Mouse (Mus musculus): Measurements from ENCODE around the gene Shcbp1l. TPM values are rescaled to one million over a fixed set of nuclear protein-coding genes. Genes with fewer than 3 reads are reported as not detected.

The Shcbp1l gene
- polyA plus RNA-seq, 1 experiment from 2014 or later, result 0.39 TPM

GRCm38 (mm10) chr1:153432329-153432728, 7.4 kb downstream of the Shcbp1l start:
- Histone ChIP-seq H3K4me2 (no peak overlapping the region), H3K9ac (no peak overlapping the region), H3K4me3 (no peak overlapping the region), H3K36me3 (replicated peaks) (no peaks in the 10 kb centered on the region), H3K27me3 (replicated peaks) (no peaks in the 10 kb centered on the region), H3K9me3 (no peaks in the 10 kb centered on the region), H3K4me1 (no peaks in the 10 kb centered on the region), H3K27ac (no peak overlapping the region)
- ATAC-seq (replicated peaks), result no peak
- 95% methylated on average over 2 of the region's 2 CpGs for WGBS

GRCm38 (mm10) chr1:153433851-153434589, 9.1 kb downstream of the Shcbp1l start:
- 79% methylated on average over 5 of the region's 5 CpGs for WGBS
- Histone ChIP-seq H3K4me3 (no peak overlapping the region), H3K27me3 (replicated peaks) (no peaks in the 10 kb centered on the region), H3K4me2 (no peak overlapping the region), H3K36me3 (replicated peaks) (no peaks in the 10 kb centered on the region), H3K9ac (no peak overlapping the region), H3K9me3 (no peaks in the 10 kb centered on the region), H3K27ac (no peak overlapping the region), H3K4me1 (no peaks in the 10 kb centered on the region)
- no peak for ATAC-seq (replicated peaks)

GRCm38 (mm10) chr1:153437536-153437935, 12.6 kb downstream of the Shcbp1l start:
- H3K27ac ChIP-seq, result no peak overlapping the region
- H3K36me3 ChIP-seq (replicated peaks), result no peaks in the 10 kb centered on the region
- H3K9ac ChIP-seq, result no peak overlapping the region
- no peaks in the 10 kb centered on the region for H3K9me3 ChIP-seq
- no peaks in the 10 kb centered on the region for H3K27me3 ChIP-seq (replicated peaks)
- no peak overlapping the region for H3K4me2 ChIP-seq
- no peak overlapping the region for H3K4me3 ChIP-seq
- ATAC-seq (replicated peaks), result no peak
- 89% methylated on average over 11 of the region's 11 CpGs for WGBS
- H3K4me1 ChIP-seq, result no peaks in the 10 kb centered on the region

- Histone ChIP-seq H3K9ac (no peak overlapping the region), H3K27me3 (replicated peaks) (no peaks in the 10 kb centered on the region), H3K4me2 (no peak overlapping the region), H3K4me1 (no peaks in the 10 kb centered on the region), H3K36me3 (replicated peaks) (no peaks in the 10 kb centered on the region), H3K4me3 (no peak overlapping the region), H3K27ac (no peak overlapping the region), H3K9me3 (no peaks in the 10 kb centered on the region)
- WGBS, result 85% methylated on average over 4 of the region's 4 CpGs
- ATAC-seq (replicated peaks), result no peak
Observed at GRCm38 (mm10) chr1:153440752-153441151, 15.8 kb downstream of the Shcbp1l start.

GRCm38 (mm10) chr1:153441656-153442055, 16.7 kb downstream of the Shcbp1l start:
- Histone ChIP-seq H3K36me3 (replicated peaks) (no peaks in the 10 kb centered on the region), H3K9me3 (no peaks in the 10 kb centered on the region), H3K4me1 (no peaks in the 10 kb centered on the region), H3K4me2 (no peak overlapping the region), H3K4me3 (no peak overlapping the region), H3K9ac (no peak overlapping the region), H3K27me3 (replicated peaks) (no peaks in the 10 kb centered on the region), H3K27ac (no peak overlapping the region)
- 84% methylated on average over 3 of the region's 3 CpGs for WGBS
- no peak for ATAC-seq (replicated peaks)

GRCm38 (mm10) chr1:153443019-153443418, 18.1 kb downstream of the Shcbp1l start:
- Histone ChIP-seq H3K27ac (no peak overlapping the region), H3K4me2 (no peak overlapping the region), H3K36me3 (replicated peaks) (no peaks in the 10 kb centered on the region), H3K4me1 (no peaks in the 10 kb centered on the region), H3K4me3 (no peak overlapping the region), H3K27me3 (replicated peaks) (no peaks in the 10 kb centered on the region), H3K9me3 (no peaks in the 10 kb centered on the region), H3K9ac (no peak overlapping the region)
- 91% methylated on average over 1 of the region's 1 CpGs for WGBS
- ATAC-seq (replicated peaks), result no peak

- Histone ChIP-seq H3K9ac (no peak overlapping the region), H3K4me3 (no peak overlapping the region), H3K4me1 (no peaks in the 10 kb centered on the region), H3K27me3 (replicated peaks) (no peaks in the 10 kb centered on the region), H3K27ac (no peak overlapping the region), H3K4me2 (no peak overlapping the region), H3K9me3 (no peaks in the 10 kb centered on the region), H3K36me3 (replicated peaks) (no peaks in the 10 kb centered on the region)
- WGBS, result 83% methylated on average over 4 of the region's 4 CpGs
- ATAC-seq (replicated peaks), result no peak
Observed at GRCm38 (mm10) chr1:153443632-153444031, 18.7 kb downstream of the Shcbp1l start.

- H3K27me3 ChIP-seq (replicated peaks), result no peaks in the 10 kb centered on the region
- 94% methylated on average over 20 of the region's 20 CpGs for WGBS
- no peak overlapping the region for H3K27ac ChIP-seq
- no peaks in the 10 kb centered on the region for H3K9me3 ChIP-seq
- ATAC-seq (replicated peaks), result no peak
- no peaks in the 10 kb centered on the region for H3K4me1 ChIP-seq
- no peak overlapping the region for H3K4me2 ChIP-seq
- no peak overlapping the region for H3K9ac ChIP-seq
- H3K36me3 ChIP-seq (replicated peaks), result no peaks in the 10 kb centered on the region
- H3K4me3 ChIP-seq, result no peak overlapping the region
Observed at GRCm38 (mm10) chr1:153446120-153446831, 21.3 kb downstream of the Shcbp1l start.

GRCm38 (mm10) chr1:153451237-153452154, 26.5 kb downstream of the Shcbp1l start:
- Histone ChIP-seq H3K4me1 (no peaks in the 10 kb centered on the region), H3K4me3 (no peak overlapping the region), H3K36me3 (replicated peaks) (peaks cover 5% of the 10 kb centered on the region; the same call in 1 of the 2 replicates), H3K27me3 (replicated peaks) (no peaks in the 10 kb centered on the region), H3K27ac (no peak overlapping the region), H3K4me2 (no peak overlapping the region), H3K9ac (no peak overlapping the region), H3K9me3 (no peaks in the 10 kb centered on the region)
- WGBS, result 76% methylated on average over 10 of the region's 10 CpGs
- peak; percentile 61; the same call in 1 of the 2 replicates for ATAC-seq (replicated peaks)

- H3K4me1 ChIP-seq, result no peaks in the 10 kb centered on the region
- H3K27ac ChIP-seq, result no peak overlapping the region
- ATAC-seq (replicated peaks), result no peak
- no peak overlapping the region for H3K4me2 ChIP-seq
- H3K9me3 ChIP-seq, result no peaks in the 10 kb centered on the region
- no peak overlapping the region for H3K4me3 ChIP-seq
- no peak overlapping the region for H3K9ac ChIP-seq
- H3K36me3 ChIP-seq (replicated peaks), result peaks cover 16% of the 10 kb centered on the region; the same call in 1 of the 2 replicates
- H3K27me3 ChIP-seq (replicated peaks), result no peaks in the 10 kb centered on the region
- whole genome bisulfite sequencing, result 82% methylated on average over 3 of the region's 3 CpGs
Observed at GRCm38 (mm10) chr1:153453146-153453642, 28.2 kb downstream of the Shcbp1l start.

GRCm38 (mm10) chr1:153456137-153456536, 31.2 kb downstream of the Shcbp1l start:
- Histone ChIP-seq H3K4me2 (no peak overlapping the region), H3K27ac (no peak overlapping the region), H3K27me3 (replicated peaks) (no peaks in the 10 kb centered on the region), H3K36me3 (replicated peaks) (peaks cover 39% of the 10 kb centered on the region), H3K9ac (no peak overlapping the region), H3K4me1 (no peaks in the 10 kb centered on the region), H3K9me3 (no peaks in the 10 kb centered on the region), H3K4me3 (no peak overlapping the region)
- WGBS, result 90% methylated on average over 5 of the region's 5 CpGs
- no peak; the same call in 1 of the 2 replicates for ATAC-seq (replicated peaks)

GRCm38 (mm10) chr1:153461796-153462195, 36.8 kb downstream of the Shcbp1l start:
- no peak overlapping the region for H3K9ac ChIP-seq
- H3K4me1 ChIP-seq, result no peaks in the 10 kb centered on the region
- 92% methylated on average over 1 of the region's 1 CpGs for WGBS
- H3K27me3 ChIP-seq (replicated peaks), result no peaks in the 10 kb centered on the region
- H3K4me3 ChIP-seq, result no peak overlapping the region
- no peak overlapping the region for H3K4me2 ChIP-seq
- ATAC-seq (replicated peaks), result no peak
- no peak overlapping the region for H3K27ac ChIP-seq
- no peaks in the 10 kb centered on the region for H3K9me3 ChIP-seq
- H3K36me3 ChIP-seq (replicated peaks), result peaks cover 62% of the 10 kb centered on the region
